Mouse (Mus musculus): ENCODE data around the gene Il12rb2. TPM values are rescaled to one million over a fixed set of nuclear protein-coding genes. Genes with fewer than 3 reads are reported as not detected.

The Il12rb2 gene
- polyA plus RNA-seq, 1 experiment: not detected

- no peak for TF ChIP-seq EP300 (IDR thresholded peaks at IDR 0.05; ENCODE audit: insufficient read depth, low read depth, low read length)
- TF ChIP-seq CTCF (IDR thresholded peaks at IDR 0.05; ENCODE audit: low read depth, low read length): peak; percentile 96
- Histone ChIP-seq H3K27me3 (ENCODE audit: control insufficient read depth, insufficient read depth, low read length, poor library complexity, severe bottlenecking) (no peaks in the 10 kb centered on the region), H3K4me3 (ENCODE audit: low read depth, low read length) (no peak overlapping the region), H3K36me3 (ENCODE audit: control insufficient read depth, insufficient read depth, low read length, poor library complexity, severe bottlenecking) (no peaks in the 10 kb centered on the region), H3K9me3 (replicated peaks; ENCODE audit: control insufficient read depth, insufficient read depth, low read length, poor library complexity, severe bottlenecking) (no peaks in the 10 kb centered on the region), H3K27ac (ENCODE audit: insufficient read depth, low read length) (no peak overlapping the region), H3K4me1 (ENCODE audit: control insufficient read depth, insufficient read depth, low read length) (no peaks in the 10 kb centered on the region), H3K9ac (ENCODE audit: low read depth, poor library complexity, severe bottlenecking) (no peak overlapping the region)
Measured at GRCm38 (mm10) chr6:67318451-67318850, 57.5 kb downstream of the Il12rb2 start.

GRCm38 (mm10) chr6:67317827-67318338 lies 58.1 kb downstream of the Il12rb2 start:
- no peak overlapping the region for H3K4me3 ChIP-seq (ENCODE audit: low read depth, low read length)
- TF ChIP-seq CTCF (IDR thresholded peaks at IDR 0.05; ENCODE audit: low read depth, low read length): no peak
- no peak for TF ChIP-seq POLR2A (IDR thresholded peaks at IDR 0.05; ENCODE audit: insufficient read depth, low read length)
- no peak for TF ChIP-seq EP300 (IDR thresholded peaks at IDR 0.05; ENCODE audit: insufficient read depth, low read depth, low read length)
- no peaks in the 10 kb centered on the region for H3K36me3 ChIP-seq (ENCODE audit: control insufficient read depth, insufficient read depth, low read length, poor library complexity, severe bottlenecking)
- no peaks in the 10 kb centered on the region for H3K4me1 ChIP-seq (ENCODE audit: control insufficient read depth, insufficient read depth, low read length)
- H3K27ac ChIP-seq (ENCODE audit: insufficient read depth, low read length): no peak overlapping the region
- H3K9ac ChIP-seq (ENCODE audit: low read depth, poor library complexity, severe bottlenecking): no peak overlapping the region
- H3K9me3 ChIP-seq (replicated peaks; ENCODE audit: control insufficient read depth, insufficient read depth, low read length, poor library complexity, severe bottlenecking): no peaks in the 10 kb centered on the region
- H3K27me3 ChIP-seq (ENCODE audit: control insufficient read depth, insufficient read depth, low read length, poor library complexity, severe bottlenecking): no peaks in the 10 kb centered on the region

- Histone ChIP-seq H3K9ac (ENCODE audit: low read depth, poor library complexity, severe bottlenecking) (no peak overlapping the region), H3K27me3 (ENCODE audit: control insufficient read depth, insufficient read depth, low read length, poor library complexity, severe bottlenecking) (no peaks in the 10 kb centered on the region), H3K27ac (ENCODE audit: insufficient read depth, low read length) (no peak overlapping the region), H3K4me3 (ENCODE audit: low read depth, low read length) (no peak overlapping the region), H3K9me3 (replicated peaks; ENCODE audit: control insufficient read depth, insufficient read depth, low read length, poor library complexity, severe bottlenecking) (no peaks in the 10 kb centered on the region), H3K4me1 (ENCODE audit: control insufficient read depth, insufficient read depth, low read length) (no peaks in the 10 kb centered on the region), H3K36me3 (ENCODE audit: control insufficient read depth, insufficient read depth, low read length, poor library complexity, severe bottlenecking) (no peaks in the 10 kb centered on the region)
- TF ChIP-seq EP300 (IDR thresholded peaks at IDR 0.05; ENCODE audit: insufficient read depth, low read depth, low read length): no peak
Measured at GRCm38 (mm10) chr6:67317068-67317467, 58.9 kb downstream of the Il12rb2 start.

- Histone ChIP-seq H3K9ac (ENCODE audit: low read depth, poor library complexity, severe bottlenecking) (no peak overlapping the region), H3K27ac (ENCODE audit: insufficient read depth, low read length) (no peak overlapping the region), H3K4me1 (ENCODE audit: control insufficient read depth, insufficient read depth, low read length) (no peaks in the 10 kb centered on the region), H3K9me3 (replicated peaks; ENCODE audit: control insufficient read depth, insufficient read depth, low read length, poor library complexity, severe bottlenecking) (no peaks in the 10 kb centered on the region), H3K4me3 (ENCODE audit: low read depth, low read length) (no peak overlapping the region), H3K27me3 (ENCODE audit: control insufficient read depth, insufficient read depth, low read length, poor library complexity, severe bottlenecking) (no peaks in the 10 kb centered on the region), H3K36me3 (ENCODE audit: control insufficient read depth, insufficient read depth, low read length, poor library complexity, severe bottlenecking) (no peaks in the 10 kb centered on the region)
- no peak for TF ChIP-seq POLR2A (IDR thresholded peaks at IDR 0.05; ENCODE audit: insufficient read depth, low read length)
- no peak for TF ChIP-seq CTCF (IDR thresholded peaks at IDR 0.05; ENCODE audit: low read depth, low read length)
- no peak for TF ChIP-seq EP300 (IDR thresholded peaks at IDR 0.05; ENCODE audit: insufficient read depth, low read depth, low read length)
Measured at GRCm38 (mm10) chr6:67314697-67315096, 61.3 kb downstream of the Il12rb2 start.

- Histone ChIP-seq H3K27ac (ENCODE audit: insufficient read depth, low read length) (no peak overlapping the region), H3K9ac (ENCODE audit: low read depth, poor library complexity, severe bottlenecking) (no peak overlapping the region), H3K36me3 (ENCODE audit: control insufficient read depth, insufficient read depth, low read length, poor library complexity, severe bottlenecking) (no peaks in the 10 kb centered on the region), H3K4me1 (ENCODE audit: control insufficient read depth, insufficient read depth, low read length) (no peaks in the 10 kb centered on the region), H3K9me3 (replicated peaks; ENCODE audit: control insufficient read depth, insufficient read depth, low read length, poor library complexity, severe bottlenecking) (no peaks in the 10 kb centered on the region), H3K4me3 (ENCODE audit: low read depth, low read length) (no peak overlapping the region), H3K27me3 (ENCODE audit: control insufficient read depth, insufficient read depth, low read length, poor library complexity, severe bottlenecking) (no peaks in the 10 kb centered on the region)
- TF ChIP-seq POLR2A (IDR thresholded peaks at IDR 0.05; ENCODE audit: insufficient read depth, low read length): no peak
- no peak for TF ChIP-seq EP300 (IDR thresholded peaks at IDR 0.05; ENCODE audit: insufficient read depth, low read depth, low read length)
- no peak for TF ChIP-seq CTCF (IDR thresholded peaks at IDR 0.05; ENCODE audit: low read depth, low read length)
Measured at GRCm38 (mm10) chr6:67309752-67310151, 66.2 kb downstream of the Il12rb2 start.

GRCm38 (mm10) chr6:67308994-67309393 lies 67.0 kb downstream of the Il12rb2 start:
- Histone ChIP-seq H3K4me3 (ENCODE audit: low read depth, low read length) (no peak overlapping the region), H3K4me1 (ENCODE audit: control insufficient read depth, insufficient read depth, low read length) (no peaks in the 10 kb centered on the region), H3K27me3 (ENCODE audit: control insufficient read depth, insufficient read depth, low read length, poor library complexity, severe bottlenecking) (no peaks in the 10 kb centered on the region), H3K36me3 (ENCODE audit: control insufficient read depth, insufficient read depth, low read length, poor library complexity, severe bottlenecking) (no peaks in the 10 kb centered on the region), H3K9ac (ENCODE audit: low read depth, poor library complexity, severe bottlenecking) (no peak overlapping the region), H3K9me3 (replicated peaks; ENCODE audit: control insufficient read depth, insufficient read depth, low read length, poor library complexity, severe bottlenecking) (no peaks in the 10 kb centered on the region), H3K27ac (ENCODE audit: insufficient read depth, low read length) (no peak overlapping the region)
- TF ChIP-seq POLR2A (IDR thresholded peaks at IDR 0.05; ENCODE audit: insufficient read depth, low read length): no peak
- TF ChIP-seq EP300 (IDR thresholded peaks at IDR 0.05; ENCODE audit: insufficient read depth, low read depth, low read length): no peak
- no peak for TF ChIP-seq CTCF (IDR thresholded peaks at IDR 0.05; ENCODE audit: low read depth, low read length)

All from ES-Bruce4 (cell line).